Mouse (Mus musculus): ENCODE measurements around the gene Rdh16f2. TPM values are rescaled to one million over a fixed set of nuclear protein-coding genes. Genes with fewer than 3 reads are reported as not detected.
"Not testable (repeated sequence)": the region's sequence is repeated elsewhere in the genome, so short reads cannot be mapped to it uniquely, and the experiment has no call there.

Rdh16f2 gene
- polyA plus RNA-seq, 1 experiment from 2014 or later, result not detected

GRCm38 (mm10) chr10:127838539-127838938 is 27.7 kb upstream of the Rdh16f2 start:
- Histone ChIP-seq H3K4me3 (ENCODE audit: low read depth, low read length) (no peak overlapping the region), H3K36me3 (replicated peaks; ENCODE audit: control insufficient read depth, insufficient read depth, low read depth, low read length) (no peaks in the 10 kb centered on the region), H3K27me3 (ENCODE audit: control insufficient read depth, insufficient read depth, low read length) (no peaks in the 10 kb centered on the region), H3K4me1 (ENCODE audit: control insufficient read depth, insufficient read depth, low read length) (no peaks in the 10 kb centered on the region), H3K9me3 (replicated peaks; ENCODE audit: control insufficient read depth, low read length) (no peaks in the 10 kb centered on the region), H3K4me2 (ENCODE audit: low read depth, low read length) (no peak overlapping the region), H3K9ac (replicated peaks; ENCODE audit: low read length) (no peak overlapping the region), H3K27ac (replicated peaks; ENCODE audit: low read depth, low read length) (no peak overlapping the region)
- WGBS, result 83% methylated on average over 2 of the region's 2 CpGs
- DNase-seq (ENCODE audit: low spot score) (no peak), ATAC-seq (replicated peaks; ENCODE audit: insufficient number of reproducible peaks, low FRiP score, low TSS enrichment, low read depth) (no peak)

- no peaks in the 10 kb centered on the region for H3K9me3 ChIP-seq (replicated peaks; ENCODE audit: control insufficient read depth, low read length)
- H3K4me2 ChIP-seq (ENCODE audit: low read depth, low read length), result no peak overlapping the region
- H3K9ac ChIP-seq (replicated peaks; ENCODE audit: low read length), result no peak overlapping the region
- ATAC-seq (replicated peaks; ENCODE audit: insufficient number of reproducible peaks, low FRiP score, low TSS enrichment, low read depth), result no peak
- no peaks in the 10 kb centered on the region for H3K27me3 ChIP-seq (ENCODE audit: control insufficient read depth, insufficient read depth, low read length)
- WGBS, result 77% methylated on average over 2 of the region's 2 CpGs
- DNase-seq (ENCODE audit: low spot score), result no peak
- H3K4me3 ChIP-seq (ENCODE audit: low read depth, low read length), result no peak overlapping the region
- no peaks in the 10 kb centered on the region for H3K36me3 ChIP-seq (replicated peaks; ENCODE audit: control insufficient read depth, insufficient read depth, low read depth, low read length)
- no peaks in the 10 kb centered on the region for H3K4me1 ChIP-seq (ENCODE audit: control insufficient read depth, insufficient read depth, low read length)
- no peak overlapping the region for H3K27ac ChIP-seq (replicated peaks; ENCODE audit: low read depth, low read length)
Observed at GRCm38 (mm10) chr10:127840776-127841175, 25.5 kb upstream of the Rdh16f2 start.

- H3K4me1 ChIP-seq (ENCODE audit: control insufficient read depth, insufficient read depth, low read length); H3K4me3 ChIP-seq (ENCODE audit: low read depth, low read length); H3K27ac ChIP-seq (replicated peaks; ENCODE audit: low read depth, low read length); H3K9me3 ChIP-seq (replicated peaks; ENCODE audit: control insufficient read depth, low read length); DNase-seq (ENCODE audit: low spot score); H3K4me2 ChIP-seq (ENCODE audit: low read depth, low read length); H3K27me3 ChIP-seq (ENCODE audit: control insufficient read depth, insufficient read depth, low read length); H3K36me3 ChIP-seq (replicated peaks; ENCODE audit: control insufficient read depth, insufficient read depth, low read depth, low read length); H3K9ac ChIP-seq (replicated peaks; ENCODE audit: low read length); ATAC-seq (replicated peaks; ENCODE audit: insufficient number of reproducible peaks, low FRiP score, low TSS enrichment, low read depth): not testable (repeated sequence)
- 91% methylated on average over 5 of the region's 5 CpGs for WGBS
Observed at GRCm38 (mm10) chr10:127845945-127846344, 20.3 kb upstream of the Rdh16f2 start.

- Histone ChIP-seq H3K27me3 (ENCODE audit: control insufficient read depth, insufficient read depth, low read length) (no peaks in the 10 kb centered on the region), H3K27ac (replicated peaks; ENCODE audit: low read depth, low read length) (no peak overlapping the region), H3K9me3 (replicated peaks; ENCODE audit: control insufficient read depth, low read length) (no peaks in the 10 kb centered on the region), H3K4me3 (ENCODE audit: low read depth, low read length) (no peak overlapping the region), H3K9ac (replicated peaks; ENCODE audit: low read length) (no peak overlapping the region), H3K36me3 (replicated peaks; ENCODE audit: control insufficient read depth, insufficient read depth, low read depth, low read length) (no peaks in the 10 kb centered on the region), H3K4me2 (ENCODE audit: low read depth, low read length) (no peak overlapping the region), H3K4me1 (ENCODE audit: control insufficient read depth, insufficient read depth, low read length) (no peaks in the 10 kb centered on the region)
- DNase-seq (ENCODE audit: low spot score) (no peak), ATAC-seq (replicated peaks; ENCODE audit: insufficient number of reproducible peaks, low FRiP score, low TSS enrichment, low read depth) (no peak)
- 74% methylated on average over 1 of the region's 1 CpGs for WGBS
Observed at GRCm38 (mm10) chr10:127848089-127848488, 18.2 kb upstream of the Rdh16f2 start.

GRCm38 (mm10) chr10:127849628-127850027 is 16.6 kb upstream of the Rdh16f2 start, which contains the start of gene Rdh19:
Rdh19 (plus strand) TSS chr10:127849928.
- no peak within 1 kb of the TSS for H3K4me3 ChIP-seq (ENCODE audit: low read depth, low read length)
- H3K27me3 ChIP-seq (ENCODE audit: control insufficient read depth, insufficient read depth, low read length), result no peaks in the 10 kb centered on the region
- no peak within 1 kb of the TSS for H3K4me2 ChIP-seq (ENCODE audit: low read depth, low read length)
- H3K4me1 ChIP-seq (ENCODE audit: control insufficient read depth, insufficient read depth, low read length), result no peaks in the 10 kb centered on the region
- H3K36me3 ChIP-seq (replicated peaks; ENCODE audit: control insufficient read depth, insufficient read depth, low read depth, low read length), result no peaks in the 10 kb centered on the region
- ATAC-seq (replicated peaks; ENCODE audit: insufficient number of reproducible peaks, low FRiP score, low TSS enrichment, low read depth) (no peak), DNase-seq (ENCODE audit: low spot score) (no peak)
- 88% methylated on average over 1 of the region's 1 CpGs for WGBS
- H3K9ac ChIP-seq (replicated peaks; ENCODE audit: low read length), result no peak within 1 kb of the TSS
- H3K9me3 ChIP-seq (replicated peaks; ENCODE audit: control insufficient read depth, low read length), result no peaks in the 10 kb centered on the region
- H3K27ac ChIP-seq (replicated peaks; ENCODE audit: low read depth, low read length), result no peak within 1 kb of the TSS

GRCm38 (mm10) chr10:127856376-127856775 is 9.9 kb upstream of the Rdh16f2 start:
- no peaks in the 10 kb centered on the region for H3K36me3 ChIP-seq (replicated peaks; ENCODE audit: control insufficient read depth, insufficient read depth, low read depth, low read length)
- H3K4me3 ChIP-seq (ENCODE audit: low read depth, low read length), result no peak overlapping the region
- H3K4me2 ChIP-seq (ENCODE audit: low read depth, low read length), result no peak overlapping the region
- no peak for ATAC-seq (replicated peaks; ENCODE audit: insufficient number of reproducible peaks, low FRiP score, low TSS enrichment, low read depth)
- H3K27me3 ChIP-seq (ENCODE audit: control insufficient read depth, insufficient read depth, low read length), result no peaks in the 10 kb centered on the region
- DNase-seq (ENCODE audit: low spot score), result no peak
- H3K9ac ChIP-seq (replicated peaks; ENCODE audit: low read length), result no peak overlapping the region
- H3K27ac ChIP-seq (replicated peaks; ENCODE audit: low read depth, low read length), result no peak overlapping the region
- no peaks in the 10 kb centered on the region for H3K9me3 ChIP-seq (replicated peaks; ENCODE audit: control insufficient read depth, low read length)
- no peaks in the 10 kb centered on the region for H3K4me1 ChIP-seq (ENCODE audit: control insufficient read depth, insufficient read depth, low read length)

- H3K4me3 ChIP-seq (ENCODE audit: low read depth, low read length), result no peak overlapping the region
- H3K4me1 ChIP-seq (ENCODE audit: control insufficient read depth, insufficient read depth, low read length), result no peaks in the 10 kb centered on the region
- no peaks in the 10 kb centered on the region for H3K36me3 ChIP-seq (replicated peaks; ENCODE audit: control insufficient read depth, insufficient read depth, low read depth, low read length)
- no peak overlapping the region for H3K9ac ChIP-seq (replicated peaks; ENCODE audit: low read length)
- no peak overlapping the region for H3K4me2 ChIP-seq (ENCODE audit: low read depth, low read length)
- ATAC-seq (replicated peaks; ENCODE audit: insufficient number of reproducible peaks, low FRiP score, low TSS enrichment, low read depth) (no peak), DNase-seq (ENCODE audit: low spot score) (no peak)
- H3K27ac ChIP-seq (replicated peaks; ENCODE audit: low read depth, low read length), result no peak overlapping the region
- H3K9me3 ChIP-seq (replicated peaks; ENCODE audit: control insufficient read depth, low read length), result no peaks in the 10 kb centered on the region
- H3K27me3 ChIP-seq (ENCODE audit: control insufficient read depth, insufficient read depth, low read length), result no peaks in the 10 kb centered on the region
Observed at GRCm38 (mm10) chr10:127864931-127865330, 1.3 kb upstream of the Rdh16f2 start.

- H3K4me1 ChIP-seq (ENCODE audit: control insufficient read depth, insufficient read depth, low read length), result no peaks in the 10 kb centered on the region
- ATAC-seq (replicated peaks; ENCODE audit: insufficient number of reproducible peaks, low FRiP score, low TSS enrichment, low read depth), result no peak
- no peak overlapping the region for H3K4me3 ChIP-seq (ENCODE audit: low read depth, low read length)
- 75% methylated on average over 4 of the region's 4 CpGs for WGBS
- H3K36me3 ChIP-seq (replicated peaks; ENCODE audit: control insufficient read depth, insufficient read depth, low read depth, low read length), result no peaks in the 10 kb centered on the region
- H3K27me3 ChIP-seq (ENCODE audit: control insufficient read depth, insufficient read depth, low read length), result no peaks in the 10 kb centered on the region
- peak; percentile 44 for DNase-seq (ENCODE audit: low spot score)
- H3K9me3 ChIP-seq (replicated peaks; ENCODE audit: control insufficient read depth, low read length), result no peaks in the 10 kb centered on the region
- no peak overlapping the region for H3K27ac ChIP-seq (replicated peaks; ENCODE audit: low read depth, low read length)
- H3K9ac ChIP-seq (replicated peaks; ENCODE audit: low read length), result no peak overlapping the region
- no peak overlapping the region for H3K4me2 ChIP-seq (ENCODE audit: low read depth, low read length)
Observed at GRCm38 (mm10) chr10:127872484-127872883, 6.2 kb downstream of the Rdh16f2 start.

All from embryonic facial prominence, embryonic 11.5 days (tissue).